Comparison of ENCODE assay signal across 21 mouse cellular contexts in genomic region chr11:121625007-121625406, GRCm38 (mm10). TPM values are rescaled to one million over a fixed set of nuclear protein-coding genes. Genes with fewer than 3 reads are reported as not detected.
A peak's percentile ranks its signal among the peaks of the same experiment; 100 is the strongest.
DNase-seq lines count a peak whose midpoint lies in the region; TF ChIP-seq lines count a peak whose summit lies in the region.
"Had no signal": no experiment of that assay in that cellular context is flagged by ENCODE, and none has a peak within 500 bp of the region (broad histone marks: within the 10 kb centered on the region; RNA-seq: fewer than 3 reads in every experiment).

No protein-coding gene starts in this region.

- TF ChIP-seq CTCF in CH12.LX (conservative IDR thresholded peaks at IDR 0.05 in 1 of 2, IDR thresholded peaks at IDR 0.05 in 1 of 2; ENCODE audit: low read depth in 2 of 2, low read length in 2 of 2) (no peak), MEL (IDR thresholded peaks at IDR 0.05 in 2 of 3, conservative IDR thresholded peaks at IDR 0.05 in 1 of 3; ENCODE audit: control insufficient read depth in 1 of 3, insufficient read depth in 1 of 3, low read depth in 2 of 3, low read length in 3 of 3, poor library complexity in 1 of 3, severe bottlenecking in 1 of 3) (no peak)

- H3K36me3 ChIP-seq in CH12.LX (replicated peaks in 1 of 2; ENCODE audit: control insufficient read depth in 1 of 2, insufficient read depth in 1 of 2, low read length in 1 of 2) (peaks cover 63 to 94% of the 10 kb centered on the region in 2 experiments), ES-E14 (ENCODE audit: control insufficient read depth, insufficient read depth, low read length, poor library complexity, severe bottlenecking) (peaks cover 54% of the 10 kb centered on the region), MEL (ENCODE audit: control insufficient read depth in 1 of 2, insufficient read depth in 2 of 2, low read length in 2 of 2) (peaks cover 0 to 2% of the 10 kb centered on the region in 2 experiments; a peak in 1 of 4 replicates)

- no peak overlapping the region for H3K4me2 ChIP-seq in CH12.LX (ENCODE audit: insufficient read depth, low read depth, poor library complexity, severe bottlenecking)

- H3K4me3 ChIP-seq in CH12.LX (replicated peaks in 1 of 3; ENCODE audit: low read depth in 2 of 3, low read length in 2 of 3, poor library complexity in 1 of 3) (no peak overlapping the region), ES-E14 (ENCODE audit: insufficient read depth in 1 of 2, low read depth in 1 of 2, low read length in 2 of 2, poor library complexity in 1 of 2, severe bottlenecking in 1 of 2) (no peak overlapping the region), MEL (ENCODE audit: control insufficient read depth in 1 of 2, insufficient read depth in 1 of 2, low read depth in 2 of 2, low read length in 2 of 2) (no peak overlapping the region)

- no peaks in the 10 kb centered on the region for H3K9me3 ChIP-seq in CH12.LX (replicated peaks; ENCODE audit: low read length)
- no peaks in the 10 kb centered on the region for H3K9me3 ChIP-seq in ES-E14 (ENCODE audit: control insufficient read depth, insufficient read depth, low read depth, low read length)
- H3K9me3 ChIP-seq in MEL (replicated peaks; ENCODE audit: insufficient read depth, low read length): no peaks in the 10 kb centered on the region
- H3K9me3 ChIP-seq: G1E had no signal

- in situ Hi-C loops in CH12.LX (cut with MboI; ENCODE audit: low pct_ligation_motif_present, low pct_unique_long_range_greater_than_20kb, low sequenced_read_pairs) (no loop called here), ES-E14 (cut with MboI; ENCODE audit: low sequenced_read_pairs in 2 of 2, unreplicated experiment in 2 of 2) (no loop called here)

- TF ChIP-seq RAD21 in CH12.LX (IDR thresholded peaks at IDR 0.05; ENCODE audit: low read depth, low read length) (no peak), MEL (IDR thresholded peaks at IDR 0.05; ENCODE audit: low read depth, low read length) (no peak)

- H3K4me1 ChIP-seq in CH12.LX (ENCODE audit: control insufficient read depth in 1 of 2, insufficient read depth in 2 of 2) (no peaks in the 10 kb centered on the region), ES-E14 (ENCODE audit: control insufficient read depth in 2 of 2, insufficient read depth in 2 of 2, low read length in 2 of 2, poor library complexity in 1 of 2) (no peaks in the 10 kb centered on the region), MEL (ENCODE audit: control insufficient read depth in 1 of 2, insufficient read depth in 2 of 2, low read length in 2 of 2) (no peaks in the 10 kb centered on the region)

- H3K79me2 ChIP-seq in CH12.LX (replicated peaks; ENCODE audit: control insufficient read depth, extremely low read depth, insufficient read depth, poor library complexity, severe bottlenecking) (no peaks in the 10 kb centered on the region), MEL (ENCODE audit: control insufficient read depth, insufficient read depth, low read length, poor library complexity) (no peaks in the 10 kb centered on the region)

- TF ChIP-seq EP300 in CH12.LX (IDR thresholded peaks at IDR 0.05; ENCODE audit: low read length) (no peak), MEL (IDR thresholded peaks at IDR 0.05; ENCODE audit: low read depth in 1 of 2, low read length in 2 of 2) (no peak)

- dilution Hi-C loops in CH12.LX (cut with MboI; ENCODE audit: extremely low pct_ligation_motif_present, extremely low pct_unique_long_range_greater_than_20kb, low sequenced_read_pairs): no loop called here

- H3K27me3 ChIP-seq in CH12.LX (replicated peaks): no peaks in the 10 kb centered on the region
- no peaks in the 10 kb centered on the region for H3K27me3 ChIP-seq in MEL (ENCODE audit: control insufficient read depth in 1 of 2, insufficient read depth in 2 of 2, low read length in 2 of 2)
- H3K27me3 ChIP-seq: Patski had no signal

- DNase-seq in CH12.LX (ENCODE audit: extremely low read depth) (no peak), ES-E14 (ENCODE audit: low read depth, low spot score) (no peak), MEL (ENCODE audit: low read depth, low spot score) (no peak)
- no peak for DNase-seq in layer of hippocampus, postnatal 14 days (ENCODE audit: low spot score in 2 of 2)
- no peak for DNase-seq in cerebellum, adult 11-12 months
- no peak for DNase-seq in kidney, adult 11 months
- DNase-seq: adrenal gland, adult 2 months; adrenal gland, adult 8-10 months; adrenal gland, postnatal 10 days; adrenal gland, postnatal 14 days; adrenal gland, postnatal 25 days; adrenal gland, postnatal 36 days; B cell, adult 2 months; cerebellum, adult 11 months; cerebellum, adult 18-20 months; cerebellum, adult 2 months; cerebellum, adult 8-10 months; cerebellum, adult 9-10 months; cerebellum, adult 9-11 months had no signal

- no peak overlapping the region for H3K27ac ChIP-seq in CH12.LX (ENCODE audit: insufficient read depth, low read depth)
- no peak overlapping the region for H3K27ac ChIP-seq in ES-E14 (ENCODE audit: insufficient read depth, low read depth, low read length, poor library complexity, severe bottlenecking)
- H3K27ac ChIP-seq in MEL (ENCODE audit: control insufficient read depth, low read depth, low read length): no peak overlapping the region

- TF ChIP-seq POLR2A in CH12.LX (IDR thresholded peaks at IDR 0.05; ENCODE audit: low read depth, low read length): no peak
- no peak for TF ChIP-seq POLR2A in MEL (IDR thresholded peaks at IDR 0.05; ENCODE audit: control insufficient read depth in 1 of 2, insufficient read depth in 1 of 2, low read depth in 1 of 2, low read length in 2 of 2, poor library complexity in 1 of 2)

- H3K9ac ChIP-seq in CH12.LX (ENCODE audit: insufficient read depth, low read depth): no peak overlapping the region
- H3K9ac ChIP-seq in ES-E14 (ENCODE audit: insufficient read depth, low read depth, low read length, poor library complexity, severe bottlenecking): no peak overlapping the region
- no peak overlapping the region for H3K9ac ChIP-seq in MEL (ENCODE audit: control insufficient read depth, low read depth, low read length, poor library complexity, severe bottlenecking)

TF ChIP-seq in CH12.LX, 34 proteins besides CTCF, POLR2A, EP300 and RAD21:
- no peak for TF ChIP-seq CHD1 (IDR thresholded peaks at IDR 0.05; ENCODE audit: low read depth, low read length)
- TF ChIP-seq ETS1 (conservative IDR thresholded peaks at IDR 0.05; ENCODE audit: low read depth, low read length): no peak
- peak; percentile 89 for TF ChIP-seq MAFK (IDR thresholded peaks at IDR 0.05; ENCODE audit: insufficient replicate concordance, low read length)
TF ChIP-seq in CH12.LX: peak in this region for 1.

TF ChIP-seq in ES-E14, 5 proteins besides CTCF, POLR2A, EP300 and RAD21:
- TF ChIP-seq HCFC1 (IDR thresholded peaks at IDR 0.05; ENCODE audit: borderline replicate concordance, insufficient read depth, low read length) (no peak), ZNF384 (IDR thresholded peaks at IDR 0.05; ENCODE audit: low read depth, low read length) (no peak), ZC3H11A (IDR thresholded peaks at IDR 0.05; ENCODE audit: borderline replicate concordance, low read depth, low read length) (no peak), MAFK (IDR thresholded peaks at IDR 0.05; ENCODE audit: insufficient read depth, low read depth, low read length) (peak; percentile 54; the same call in 1 of the 2 replicates)

TF ChIP-seq in MEL, 35 proteins besides CTCF, POLR2A, EP300 and RAD21:
- TF ChIP-seq KAT2A (conservative IDR thresholded peaks at IDR 0.05; ENCODE audit: low read depth, low read length) (no peak), MAFK (IDR thresholded peaks at IDR 0.05; ENCODE audit: borderline replicate concordance, low read depth, low read length) (peak; percentile 71), CHD1 (IDR thresholded peaks at IDR 0.05; ENCODE audit: low read depth, low read length) (no peak), HCFC1 (IDR thresholded peaks at IDR 0.05; ENCODE audit: low read depth, low read length) (no peak), JUND (IDR thresholded peaks at IDR 0.05; ENCODE audit: low read depth, low read length) (no peak), MXI1 (IDR thresholded peaks at IDR 0.05; ENCODE audit: low read depth, low read length) (no peak), E2F4 (IDR thresholded peaks at IDR 0.05; ENCODE audit: borderline replicate concordance, low read depth, low read length) (no peak)

RNA-seq across cellular contexts. Expression of gene B3gntl1, which starts 47.9 kb away (rescaled TPM):
- total RNA-seq in CH12.LX (2012; rRNA removed) (10.1 and 10.3 TPM in 2 replicates), CH12.LX (2014; rRNA removed) (7.3 TPM in 2 replicates), ES-E14 (2012; rRNA removed) (13.2 and 17.6 TPM in 2 replicates), MEL (2012; rRNA removed) (3.6 and 4.7 TPM in 2 replicates)
- polyA plus RNA-seq in CH12.LX (2012; ENCODE audit: insufficient read length, low read depth) (8.7 and 8.9 TPM in 2 replicates), MEL (2012; ENCODE audit: insufficient read depth in 1 of 2, insufficient read length in 2 of 2, low read depth in 1 of 2, low replicate concordance in 2 of 2, missing spikeins in 1 of 2) (1 to 10 TPM in 1 of 2 experiments, not detected in 1; 5.6 TPM)
- total RNA-seq in layer of hippocampus, postnatal 14 days (2021): 1 to 10 TPM; 6.6 to 8.7 TPM

Comparison
In these comparisons a context has a peak if more than half of its experiments do, and no peak if none do; other contexts are left out.
1. Of the 35 proteins assayed by ChIP-seq in both MEL and CH12.LX: peak only in MEL: none; only in CH12.LX: none; in both: MAFK; in neither: 34.